Mouse (Mus musculus): ENCODE data around the gene Mfsd4b2. TPM values are rescaled to one million over a fixed set of nuclear protein-coding genes. Genes with fewer than 3 reads are reported as not detected.
"Not testable (repeated sequence)": the region's sequence is repeated elsewhere in the genome, so short reads cannot be mapped to it uniquely, and the experiment has no call there.

Mfsd4b2 gene
- polyA plus RNA-seq, 1 experiment from 2014 or later = not detected

DNA sequence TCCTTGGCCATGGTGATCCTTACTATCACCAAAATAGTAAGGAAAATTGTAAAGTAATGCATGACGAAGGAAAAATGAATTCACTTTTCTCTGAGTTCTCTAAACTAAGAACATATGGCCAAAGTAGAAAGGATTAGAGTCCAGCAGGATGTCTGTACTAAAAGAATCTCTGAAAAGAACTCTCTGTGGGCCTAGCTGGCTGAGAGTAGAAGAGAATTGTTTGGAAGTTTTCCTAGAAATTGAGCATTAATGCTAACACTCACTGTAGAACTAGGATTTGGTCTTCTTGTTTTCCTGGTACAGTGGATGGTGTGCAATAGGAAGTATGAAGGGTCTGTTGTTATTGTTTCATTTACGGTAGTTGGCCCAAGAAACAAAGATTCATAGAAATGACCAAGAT lies 28.4 kb upstream of the Mfsd4b2 start:
- DNase-seq (ENCODE audit: low spot score) (no peak), ATAC-seq (ENCODE audit: low FRiP score) (no peak)
- H3K4me2 ChIP-seq (replicated peaks; ENCODE audit: low read depth, low read length) = no peak overlapping the region
- H3K4me1 ChIP-seq (replicated peaks; ENCODE audit: control insufficient read depth, insufficient read depth, low read length) = no peaks in the 10 kb centered on the region
- no peaks in the 10 kb centered on the region for H3K36me3 ChIP-seq (ENCODE audit: control insufficient read depth, insufficient read depth, low read length)
- H3K27ac ChIP-seq (ENCODE audit: low read depth, low read length) = no peak overlapping the region
- H3K27me3 ChIP-seq (ENCODE audit: control insufficient read depth, insufficient read depth, low read length) = no peaks in the 10 kb centered on the region
- no peak overlapping the region for H3K9ac ChIP-seq (ENCODE audit: low read depth, low read length)
- 85% methylated on average over 2 of the region's 2 CpGs for WGBS
- H3K4me3 ChIP-seq (ENCODE audit: low read depth, low read length) = no peak overlapping the region
- H3K9me3 ChIP-seq (ENCODE audit: control insufficient read depth, low read length) = no peaks in the 10 kb centered on the region

DNA sequence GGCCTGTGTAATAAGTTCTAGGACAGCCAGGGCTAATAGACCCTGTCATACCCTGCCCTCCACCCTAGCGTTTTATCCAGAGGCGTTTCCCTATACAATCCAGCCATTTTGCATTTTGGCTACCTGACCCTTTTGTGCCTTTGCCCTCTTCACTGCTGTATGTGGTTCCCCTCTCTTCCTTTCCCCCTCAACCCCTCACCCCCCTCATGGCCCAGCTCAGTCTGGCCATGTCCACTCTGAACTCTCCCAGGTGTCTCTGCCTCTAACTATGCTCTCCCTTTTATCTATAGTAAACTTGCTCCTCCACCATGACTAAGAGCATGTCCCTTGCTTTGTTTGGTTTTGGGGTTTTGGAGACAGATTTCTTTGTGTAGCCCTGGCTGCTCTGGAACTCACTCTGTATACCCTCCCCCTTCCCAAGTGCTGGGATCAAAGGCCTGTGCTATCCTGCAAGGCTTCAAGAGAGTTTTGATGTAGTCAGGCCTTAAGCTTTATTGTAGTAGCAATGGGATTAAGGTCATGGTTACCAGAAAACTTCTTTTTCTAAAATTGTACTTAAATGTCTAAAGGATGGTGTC lies 22.7 kb upstream of the Mfsd4b2 start:
- no peak overlapping the region for H3K9ac ChIP-seq (ENCODE audit: low read depth, low read length)
- H3K27ac ChIP-seq (ENCODE audit: low read depth, low read length) = no peak overlapping the region
- WGBS = 82% methylated on average over 2 of the region's 2 CpGs
- ATAC-seq (ENCODE audit: low FRiP score) = no peak
- H3K27me3 ChIP-seq (ENCODE audit: control insufficient read depth, insufficient read depth, low read length) = no peaks in the 10 kb centered on the region
- H3K36me3 ChIP-seq (ENCODE audit: control insufficient read depth, insufficient read depth, low read length) = no peaks in the 10 kb centered on the region
- H3K4me3 ChIP-seq (ENCODE audit: low read depth, low read length) = no peak overlapping the region
- H3K4me1 ChIP-seq (replicated peaks; ENCODE audit: control insufficient read depth, insufficient read depth, low read length) = no peaks in the 10 kb centered on the region
- DNase-seq (ENCODE audit: low spot score) = no peak
- no peak overlapping the region for H3K4me2 ChIP-seq (replicated peaks; ENCODE audit: low read depth, low read length)
- H3K9me3 ChIP-seq (ENCODE audit: control insufficient read depth, low read length) = no peaks in the 10 kb centered on the region

DNA sequence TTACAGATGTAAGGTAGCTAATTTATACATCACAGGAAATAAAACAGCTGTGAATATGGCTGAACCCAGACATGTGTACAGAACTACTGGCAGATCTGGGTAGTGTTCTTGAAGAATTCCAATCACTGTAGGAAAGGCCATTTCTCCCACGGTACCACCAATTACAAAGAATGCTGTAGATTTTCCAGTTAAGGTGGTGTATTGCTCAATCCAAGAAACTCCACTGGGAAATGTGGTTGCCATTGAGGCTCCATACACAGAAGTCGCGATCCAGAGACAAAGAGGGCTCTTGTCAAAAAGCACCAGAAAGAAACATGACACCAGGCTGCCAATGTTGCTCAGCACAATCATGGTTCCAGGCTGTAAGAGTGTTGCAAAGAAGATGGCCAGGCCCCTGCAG lies 20.5 kb upstream of the Mfsd4b2 start:
- not testable (repeated sequence) for H3K27me3 ChIP-seq (ENCODE audit: control insufficient read depth, insufficient read depth, low read length); H3K4me2 ChIP-seq (replicated peaks; ENCODE audit: low read depth, low read length); H3K27ac ChIP-seq (ENCODE audit: low read depth, low read length); H3K4me3 ChIP-seq (ENCODE audit: low read depth, low read length); ATAC-seq (ENCODE audit: low FRiP score); DNase-seq (ENCODE audit: low spot score); H3K4me1 ChIP-seq (replicated peaks; ENCODE audit: control insufficient read depth, insufficient read depth, low read length); H3K36me3 ChIP-seq (ENCODE audit: control insufficient read depth, insufficient read depth, low read length); H3K9ac ChIP-seq (ENCODE audit: low read depth, low read length); H3K9me3 ChIP-seq (ENCODE audit: control insufficient read depth, low read length)
- WGBS = 69% methylated on average over 3 of the region's 3 CpGs

DNA sequence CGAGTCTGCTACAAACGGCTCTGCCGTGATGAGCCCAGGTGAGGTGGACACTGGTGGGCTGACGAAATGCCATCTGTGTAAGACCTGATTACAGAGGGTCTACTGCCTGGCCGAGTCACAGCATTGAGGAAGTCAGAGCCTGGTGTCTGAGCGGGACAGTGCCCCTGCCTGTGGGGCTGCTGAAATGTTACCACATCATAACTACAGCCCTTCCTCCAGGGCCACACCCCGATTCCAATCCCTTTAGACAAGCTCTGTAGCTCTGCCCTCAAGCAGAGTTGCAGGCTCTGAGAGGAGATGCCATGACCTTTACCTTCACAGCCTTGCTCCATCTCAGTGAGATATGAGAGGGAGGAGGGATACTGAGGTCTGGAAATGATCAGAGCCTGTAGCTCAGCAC lies 9.8 kb upstream of the Mfsd4b2 start:
- Histone ChIP-seq H3K27ac (ENCODE audit: low read depth, low read length) (no peak overlapping the region), H3K4me3 (ENCODE audit: low read depth, low read length) (no peak overlapping the region), H3K36me3 (ENCODE audit: control insufficient read depth, insufficient read depth, low read length) (no peaks in the 10 kb centered on the region), H3K4me1 (replicated peaks; ENCODE audit: control insufficient read depth, insufficient read depth, low read length) (no peaks in the 10 kb centered on the region), H3K27me3 (ENCODE audit: control insufficient read depth, insufficient read depth, low read length) (no peaks in the 10 kb centered on the region), H3K9ac (ENCODE audit: low read depth, low read length) (no peak overlapping the region), H3K9me3 (ENCODE audit: control insufficient read depth, low read length) (no peaks in the 10 kb centered on the region), H3K4me2 (replicated peaks; ENCODE audit: low read depth, low read length) (no peak overlapping the region)
- no peak for DNase-seq (ENCODE audit: low spot score)
- no peak for ATAC-seq (ENCODE audit: low FRiP score)
- 81% methylated on average over 7 of the region's 7 CpGs for WGBS

DNA sequence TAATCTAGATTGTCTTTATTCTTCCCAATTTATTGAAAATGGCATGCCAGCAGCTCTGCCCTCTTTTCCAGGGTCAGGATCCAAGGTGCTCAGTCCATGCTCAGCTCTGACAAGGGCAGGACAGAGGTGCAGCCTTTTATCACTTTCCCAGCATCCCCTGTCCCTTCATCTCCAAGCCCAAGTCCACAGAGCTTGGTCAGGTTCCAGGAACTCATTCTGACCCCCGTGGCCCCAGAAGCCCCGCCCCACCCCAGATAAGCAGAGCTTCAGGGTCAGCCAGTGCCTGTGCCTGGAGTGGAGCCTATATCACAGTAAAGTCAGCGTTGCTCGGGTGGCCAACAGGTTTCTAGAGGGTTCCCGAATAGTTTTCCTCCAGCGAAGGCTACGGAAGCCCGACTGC lies 2.2 kb downstream of the Mfsd4b2 start:
- H3K9me3 ChIP-seq (ENCODE audit: control insufficient read depth, low read length); ATAC-seq (ENCODE audit: low FRiP score); H3K27ac ChIP-seq (ENCODE audit: low read depth, low read length); H3K4me1 ChIP-seq (replicated peaks; ENCODE audit: control insufficient read depth, insufficient read depth, low read length); H3K9ac ChIP-seq (ENCODE audit: low read depth, low read length); H3K36me3 ChIP-seq (ENCODE audit: control insufficient read depth, insufficient read depth, low read length); H3K4me2 ChIP-seq (replicated peaks; ENCODE audit: low read depth, low read length); H3K27me3 ChIP-seq (ENCODE audit: control insufficient read depth, insufficient read depth, low read length); H3K4me3 ChIP-seq (ENCODE audit: low read depth, low read length); DNase-seq (ENCODE audit: low spot score): not testable (repeated sequence)
- 75% methylated on average over 8 of the region's 8 CpGs for WGBS

DNA sequence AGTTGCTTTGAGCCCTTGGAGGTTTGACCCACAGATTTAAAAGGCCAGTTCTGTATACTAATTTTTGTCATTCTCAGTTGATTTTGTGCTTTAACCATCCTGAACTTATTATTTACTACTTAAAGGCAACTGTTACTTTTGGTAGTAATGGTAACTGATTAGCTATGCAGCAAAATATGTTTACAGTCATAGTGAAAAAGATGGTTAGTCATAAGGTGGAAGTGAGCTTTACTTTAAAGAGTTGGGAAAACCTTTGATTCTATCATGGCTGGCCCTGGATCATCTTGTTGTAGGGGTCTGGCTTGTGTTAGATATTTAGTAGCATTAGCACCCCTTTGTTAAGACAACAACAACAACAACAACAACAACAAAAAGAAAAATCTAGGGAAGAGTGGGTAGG lies 14.1 kb downstream of the Mfsd4b2 start:
- H3K4me3 ChIP-seq (ENCODE audit: low read depth, low read length) = no peak overlapping the region
- no peak for DNase-seq (ENCODE audit: low spot score)
- no peak overlapping the region for H3K9ac ChIP-seq (ENCODE audit: low read depth, low read length)
- H3K9me3 ChIP-seq (ENCODE audit: control insufficient read depth, low read length) = no peaks in the 10 kb centered on the region
- ATAC-seq (ENCODE audit: low FRiP score) = no peak
- no peaks in the 10 kb centered on the region for H3K27me3 ChIP-seq (ENCODE audit: control insufficient read depth, insufficient read depth, low read length)
- H3K4me2 ChIP-seq (replicated peaks; ENCODE audit: low read depth, low read length) = no peak overlapping the region
- no peaks in the 10 kb centered on the region for H3K4me1 ChIP-seq (replicated peaks; ENCODE audit: control insufficient read depth, insufficient read depth, low read length)
- H3K36me3 ChIP-seq (ENCODE audit: control insufficient read depth, insufficient read depth, low read length) = no peaks in the 10 kb centered on the region
- no peak overlapping the region for H3K27ac ChIP-seq (ENCODE audit: low read depth, low read length)

DNA sequence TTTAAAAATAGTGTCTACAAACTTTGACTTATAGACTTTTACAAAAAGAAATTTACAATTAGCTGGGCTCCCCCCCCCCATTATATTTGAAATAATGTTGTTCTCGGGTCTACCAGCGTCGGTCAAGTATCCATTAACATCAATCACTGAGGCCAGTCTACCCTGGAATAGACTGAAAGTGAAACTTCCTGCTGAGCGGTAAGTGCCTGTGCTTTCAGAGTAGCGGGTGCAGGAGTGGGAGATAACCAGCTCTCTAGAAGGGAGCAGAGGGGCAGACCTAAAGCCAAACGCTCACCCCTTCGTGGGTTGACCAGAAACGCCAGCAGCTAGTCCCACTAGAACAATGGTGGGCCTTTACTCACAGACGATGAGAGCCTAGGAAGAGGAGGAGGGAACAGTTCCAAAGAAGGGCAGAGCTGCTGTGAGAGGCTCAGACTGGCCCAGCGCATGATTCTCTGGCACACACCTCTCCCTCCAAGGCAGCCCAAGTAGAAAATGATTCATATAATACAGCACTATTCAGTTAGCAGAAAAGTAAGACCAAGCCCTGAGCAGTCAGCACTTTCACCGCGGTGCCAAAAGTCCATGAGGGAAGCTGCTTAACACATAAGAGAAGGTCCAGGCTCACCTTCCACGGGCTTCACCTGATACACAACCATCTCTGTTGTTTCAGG lies 17.8 kb downstream of the Mfsd4b2 start:
- DNase-seq (ENCODE audit: low spot score) (no peak), ATAC-seq (ENCODE audit: low FRiP score) (no peak)
- Histone ChIP-seq H3K9ac (ENCODE audit: low read depth, low read length) (no peak overlapping the region), H3K27ac (ENCODE audit: low read depth, low read length) (no peak overlapping the region), H3K36me3 (ENCODE audit: control insufficient read depth, insufficient read depth, low read length) (no peaks in the 10 kb centered on the region), H3K4me2 (replicated peaks; ENCODE audit: low read depth, low read length) (no peak overlapping the region), H3K9me3 (ENCODE audit: control insufficient read depth, low read length) (no peaks in the 10 kb centered on the region), H3K4me1 (replicated peaks; ENCODE audit: control insufficient read depth, insufficient read depth, low read length) (no peaks in the 10 kb centered on the region), H3K27me3 (ENCODE audit: control insufficient read depth, insufficient read depth, low read length) (no peaks in the 10 kb centered on the region), H3K4me3 (ENCODE audit: low read depth, low read length) (no peak overlapping the region)
- WGBS = 75% methylated on average over 13 of the region's 13 CpGs

DNA sequence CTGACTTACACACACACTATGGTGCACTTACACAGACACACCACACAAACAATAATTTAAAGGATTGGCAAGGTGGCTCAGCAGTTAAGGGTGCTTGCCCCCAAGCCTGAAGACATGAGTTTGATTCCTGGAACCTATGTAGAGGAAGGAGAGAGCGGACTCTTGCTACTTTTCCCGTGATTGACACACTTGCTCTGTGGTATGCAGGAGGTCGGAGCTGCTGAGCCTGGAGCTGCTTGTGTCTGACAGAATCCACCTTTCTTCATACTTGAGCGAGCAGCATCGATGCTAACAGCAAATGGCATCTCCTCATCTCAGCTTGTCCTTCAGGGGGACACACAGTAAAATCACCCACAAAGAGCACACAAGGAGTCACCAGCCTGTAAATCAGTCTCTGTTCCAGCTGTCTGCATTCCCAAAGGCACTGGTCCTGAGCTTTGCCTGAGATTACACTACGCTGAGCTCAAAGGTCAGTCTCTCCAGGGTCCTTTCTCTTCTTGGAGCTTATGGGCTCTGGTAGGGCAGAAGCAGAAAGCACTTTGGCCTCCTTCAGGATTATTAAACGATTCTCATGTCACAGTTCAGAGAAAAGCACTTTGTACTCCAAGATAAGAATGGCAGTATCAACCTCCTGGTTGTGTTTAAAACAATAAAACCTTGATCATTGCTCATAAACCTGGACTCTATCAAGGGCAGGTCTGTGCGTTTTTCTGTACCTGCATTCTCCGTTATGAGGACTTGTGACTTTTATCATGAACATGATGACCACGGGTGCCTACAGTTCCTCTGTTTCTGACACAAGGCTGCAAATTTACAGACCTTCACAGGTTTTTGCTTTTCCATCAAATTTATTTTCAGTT lies 19.7 kb downstream of the Mfsd4b2 start:
- WGBS = 86% methylated on average over 10 of the region's 10 CpGs
- Histone ChIP-seq H3K27ac (ENCODE audit: low read depth, low read length) (no peak overlapping the region), H3K4me2 (replicated peaks; ENCODE audit: low read depth, low read length) (no peak overlapping the region), H3K4me3 (ENCODE audit: low read depth, low read length) (no peak overlapping the region), H3K36me3 (ENCODE audit: control insufficient read depth, insufficient read depth, low read length) (no peaks in the 10 kb centered on the region), H3K9ac (ENCODE audit: low read depth, low read length) (no peak overlapping the region), H3K4me1 (replicated peaks; ENCODE audit: control insufficient read depth, insufficient read depth, low read length) (no peaks in the 10 kb centered on the region), H3K9me3 (ENCODE audit: control insufficient read depth, low read length) (no peaks in the 10 kb centered on the region), H3K27me3 (ENCODE audit: control insufficient read depth, insufficient read depth, low read length) (no peaks in the 10 kb centered on the region)
- ATAC-seq (ENCODE audit: low FRiP score) (no peak), DNase-seq (ENCODE audit: low spot score) (no peak)

DNA sequence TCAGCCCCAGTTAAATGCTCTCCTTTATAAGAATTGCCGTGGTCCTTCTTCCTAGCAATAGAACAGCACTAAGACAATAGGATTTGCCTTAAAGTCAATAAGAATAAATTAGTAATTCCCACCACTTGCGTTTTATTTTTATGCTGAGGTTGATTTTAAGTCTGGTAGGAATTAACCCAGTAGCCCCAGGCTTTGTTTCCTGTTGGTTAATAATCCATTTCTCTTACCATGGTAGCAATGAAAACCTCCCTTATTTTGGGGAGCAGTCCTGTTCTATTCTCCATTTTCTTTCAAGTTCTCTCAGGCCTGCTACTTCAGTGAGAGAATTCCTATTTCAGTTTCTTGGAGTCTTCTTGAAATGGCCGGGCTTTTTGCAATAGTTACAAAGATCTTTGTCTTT lies 22.5 kb downstream of the Mfsd4b2 start:
- no peak overlapping the region for H3K4me3 ChIP-seq (ENCODE audit: low read depth, low read length)
- no peaks in the 10 kb centered on the region for H3K27me3 ChIP-seq (ENCODE audit: control insufficient read depth, insufficient read depth, low read length)
- no peaks in the 10 kb centered on the region for H3K4me1 ChIP-seq (replicated peaks; ENCODE audit: control insufficient read depth, insufficient read depth, low read length)
- H3K9me3 ChIP-seq (ENCODE audit: control insufficient read depth, low read length) = no peaks in the 10 kb centered on the region
- no peak overlapping the region for H3K27ac ChIP-seq (ENCODE audit: low read depth, low read length)
- H3K9ac ChIP-seq (ENCODE audit: low read depth, low read length) = no peak overlapping the region
- no peak for ATAC-seq (ENCODE audit: low FRiP score)
- no peak overlapping the region for H3K4me2 ChIP-seq (replicated peaks; ENCODE audit: low read depth, low read length)
- no peaks in the 10 kb centered on the region for H3K36me3 ChIP-seq (ENCODE audit: control insufficient read depth, insufficient read depth, low read length)
- 78% methylated on average over 3 of the region's 3 CpGs for WGBS
- no peak for DNase-seq (ENCODE audit: low spot score)

All from hindbrain, embryonic 11.5 days (tissue).